Mouse (Mus musculus) monocyte, adult 2 months (primary cell): ENCODE data around the gene Fam124a.
"Not testable (repeated sequence)": the region's sequence is repeated elsewhere in the genome, so short reads cannot be mapped to it uniquely, and the experiment has no call there.

Experiments
- DNase-seq, 2 experiments: peaks; one replicate each; pipeline ENCODE4 v3.0.0; 2022; ENCODE audit warnings: low spot score in 2 of 2, low read depth in 1 of 2

Gene Fam124a

GRCm38 (mm10) chr14:62574906-62575305 lies 19.4 kb downstream of the Fam124a start:
- no peak for DNase-seq

DNA sequence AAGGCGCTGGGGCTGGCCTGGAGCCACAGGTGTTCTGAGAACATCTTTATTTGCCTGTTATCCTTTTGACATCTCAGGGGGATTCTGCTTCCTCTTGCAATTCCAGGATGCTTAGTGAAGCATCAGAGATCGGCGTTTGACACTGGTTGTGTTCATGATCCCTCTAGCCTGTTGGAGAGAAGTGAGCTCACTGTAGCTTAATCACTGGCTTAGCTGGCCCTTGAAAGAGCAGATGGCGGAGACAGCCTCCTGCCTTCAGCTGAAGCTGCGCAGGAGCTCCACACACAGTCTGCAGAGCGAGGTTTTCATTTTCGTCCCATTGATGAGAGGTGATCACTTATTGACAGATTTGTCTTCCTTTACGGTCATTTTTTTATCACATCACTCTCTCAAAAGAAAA lies 20.3 kb downstream of the Fam124a start:
- no peak for DNase-seq

DNA sequence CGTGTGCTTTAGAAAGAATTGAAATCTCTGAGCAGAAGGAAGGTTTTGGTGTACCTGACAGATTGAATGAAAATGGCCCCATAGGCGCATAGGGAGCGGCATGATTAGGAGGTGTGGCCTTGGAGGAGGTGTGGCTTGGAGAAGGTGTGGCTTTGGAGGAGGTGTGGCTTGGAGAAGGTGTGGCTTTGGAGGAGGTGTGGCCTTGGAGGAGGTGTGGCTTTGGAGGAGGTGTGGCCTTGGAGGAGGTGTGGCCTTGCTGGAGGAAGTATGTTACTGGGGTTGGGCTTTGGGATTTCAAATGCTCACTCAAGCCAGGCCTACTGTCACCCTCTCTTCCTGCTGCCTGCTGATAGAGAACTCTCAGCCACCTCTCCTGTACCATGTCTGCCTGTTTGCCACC lies 25.4 kb downstream of the Fam124a start:
- DNase-seq, result no peak

DNA sequence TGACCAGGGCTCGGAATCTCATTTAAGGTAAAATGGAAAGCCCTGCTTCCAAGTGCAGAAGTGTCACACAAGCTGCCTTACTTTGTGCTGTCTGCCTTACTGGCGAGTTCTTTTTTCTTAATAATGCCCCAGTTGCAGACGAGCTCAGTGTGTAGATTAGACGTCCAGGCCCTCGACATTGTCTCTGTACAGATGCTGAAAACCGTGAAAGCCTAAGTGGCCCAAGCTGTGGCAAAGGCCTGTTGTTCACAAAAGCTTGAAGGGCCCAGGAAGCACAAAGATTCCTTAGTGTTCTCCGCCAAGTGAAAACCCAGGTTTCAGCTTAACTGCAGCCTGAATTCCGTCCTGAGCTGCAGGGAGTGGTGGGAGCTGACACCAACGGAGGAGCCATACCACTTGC lies 26.2 kb downstream of the Fam124a start:
- no peak for DNase-seq

GRCm38 (mm10) chr14:62584637-62585036 lies 29.1 kb downstream of the Fam124a start:
- no peak for DNase-seq

GRCm38 (mm10) chr14:62585338-62585737 lies 29.8 kb downstream of the Fam124a start:
- no peak for DNase-seq

DNA sequence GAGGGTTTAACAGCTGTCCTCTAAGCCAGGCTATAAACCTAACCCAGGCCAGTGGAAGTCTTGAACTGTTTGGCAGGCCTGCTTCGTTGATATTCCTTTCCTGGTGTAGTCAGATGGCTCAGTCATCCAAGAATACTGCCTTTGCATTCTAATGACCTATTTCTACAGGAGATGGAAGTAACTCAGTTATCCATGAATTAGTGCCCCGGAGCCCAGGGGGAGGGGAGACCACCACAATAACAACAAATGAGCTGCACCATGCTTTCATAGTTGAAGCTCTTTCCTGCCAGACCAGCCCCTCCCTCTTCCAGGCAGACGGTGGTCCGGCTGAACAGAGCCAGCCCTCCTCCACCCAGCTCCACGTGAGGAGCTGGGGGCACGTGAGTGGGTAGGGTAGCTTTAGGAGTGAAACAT lies 44.6 kb downstream of the Fam124a start:
- DNase-seq, result no peak

DNA sequence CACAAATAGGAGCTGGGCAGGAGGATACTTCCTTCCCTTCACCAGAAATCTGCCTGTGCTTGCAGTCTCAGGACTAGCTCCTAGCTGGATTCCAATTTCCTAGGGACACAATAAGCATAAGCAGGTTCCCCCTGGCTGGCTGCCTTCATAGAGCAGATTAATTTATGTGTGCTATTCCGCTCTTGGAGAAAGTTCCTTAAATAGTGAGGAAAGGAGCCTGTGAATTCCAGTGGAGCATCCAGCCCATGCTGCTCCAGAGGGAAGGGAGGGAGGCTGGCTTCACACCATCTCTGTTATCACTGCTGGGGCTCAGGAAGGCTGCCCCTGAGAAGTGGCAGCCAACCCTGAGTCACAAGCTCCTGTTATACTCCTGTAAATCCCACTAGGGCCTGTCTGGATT lies 46.7 kb downstream of the Fam124a start:
- DNase-seq, result no peak

- DNase-seq, result no peak
Measured at GRCm38 (mm10) chr14:62602869-62603268, 47.3 kb downstream of the Fam124a start.

DNA sequence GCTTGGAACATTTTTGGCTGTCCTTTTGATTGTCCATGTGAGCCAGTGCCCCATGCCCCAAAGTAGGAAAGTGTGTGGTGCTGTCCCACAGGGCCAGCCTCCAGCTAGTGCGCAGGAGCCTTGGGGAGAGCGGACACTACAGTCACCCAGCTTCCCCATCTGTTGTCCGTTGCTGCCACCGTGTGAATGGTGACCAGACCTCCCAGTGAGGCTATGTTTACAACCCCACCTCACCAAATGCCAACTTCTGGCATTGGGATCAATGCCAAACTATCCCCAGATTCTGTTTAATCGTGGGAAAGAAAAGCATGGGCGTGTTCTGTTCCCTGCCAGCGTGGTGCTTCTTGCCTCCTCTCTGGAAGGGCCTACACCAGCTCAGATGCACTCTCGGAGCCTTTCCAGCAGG lies 52.3 kb downstream of the Fam124a start:
- DNase-seq, result no peak

- no peak for DNase-seq
Measured at GRCm38 (mm10) chr14:62609904-62610303, 54.4 kb downstream of the Fam124a start.

DNA sequence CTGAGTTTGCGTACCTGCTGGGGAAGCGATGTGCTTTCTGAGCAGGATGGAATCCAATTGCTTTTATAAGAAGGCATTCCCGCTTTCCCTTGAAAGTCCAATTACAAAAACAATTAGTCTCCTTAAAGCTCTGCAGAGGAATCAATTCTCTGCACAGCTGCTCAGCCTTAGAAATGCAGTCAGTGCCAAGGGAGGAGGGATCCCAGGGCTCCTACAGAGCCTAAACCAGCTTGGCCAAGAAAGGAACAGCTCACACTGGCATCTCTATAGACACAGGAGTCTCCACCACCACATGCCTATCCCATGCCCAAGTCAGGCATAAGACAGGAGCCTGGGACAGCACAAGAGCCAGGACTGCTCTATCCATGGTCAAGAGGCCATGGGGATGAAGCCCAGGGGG lies 66.9 kb downstream of the Fam124a start:
- DNase-seq, result no peak

DNA sequence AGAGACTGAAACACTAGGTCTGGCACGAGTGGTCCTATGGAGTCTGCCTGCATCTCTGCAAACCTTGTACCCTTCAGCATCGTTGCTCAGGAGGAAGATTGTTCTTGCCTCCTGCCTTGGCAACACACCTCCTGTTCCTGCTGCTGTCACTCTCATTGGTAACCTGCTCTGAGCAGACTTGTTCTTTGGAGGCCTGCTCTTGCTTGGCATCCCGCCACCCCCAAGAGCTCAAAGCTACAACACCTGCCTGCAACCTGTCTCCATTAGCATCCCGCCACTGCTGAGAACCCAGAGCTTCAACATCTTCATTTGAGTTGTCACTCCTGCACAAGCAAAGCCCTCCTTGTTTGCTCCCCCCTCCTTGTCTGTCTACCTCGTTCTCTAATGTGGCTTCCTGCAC lies 72.4 kb downstream of the Fam124a start:
- no peak for DNase-seq

DNA sequence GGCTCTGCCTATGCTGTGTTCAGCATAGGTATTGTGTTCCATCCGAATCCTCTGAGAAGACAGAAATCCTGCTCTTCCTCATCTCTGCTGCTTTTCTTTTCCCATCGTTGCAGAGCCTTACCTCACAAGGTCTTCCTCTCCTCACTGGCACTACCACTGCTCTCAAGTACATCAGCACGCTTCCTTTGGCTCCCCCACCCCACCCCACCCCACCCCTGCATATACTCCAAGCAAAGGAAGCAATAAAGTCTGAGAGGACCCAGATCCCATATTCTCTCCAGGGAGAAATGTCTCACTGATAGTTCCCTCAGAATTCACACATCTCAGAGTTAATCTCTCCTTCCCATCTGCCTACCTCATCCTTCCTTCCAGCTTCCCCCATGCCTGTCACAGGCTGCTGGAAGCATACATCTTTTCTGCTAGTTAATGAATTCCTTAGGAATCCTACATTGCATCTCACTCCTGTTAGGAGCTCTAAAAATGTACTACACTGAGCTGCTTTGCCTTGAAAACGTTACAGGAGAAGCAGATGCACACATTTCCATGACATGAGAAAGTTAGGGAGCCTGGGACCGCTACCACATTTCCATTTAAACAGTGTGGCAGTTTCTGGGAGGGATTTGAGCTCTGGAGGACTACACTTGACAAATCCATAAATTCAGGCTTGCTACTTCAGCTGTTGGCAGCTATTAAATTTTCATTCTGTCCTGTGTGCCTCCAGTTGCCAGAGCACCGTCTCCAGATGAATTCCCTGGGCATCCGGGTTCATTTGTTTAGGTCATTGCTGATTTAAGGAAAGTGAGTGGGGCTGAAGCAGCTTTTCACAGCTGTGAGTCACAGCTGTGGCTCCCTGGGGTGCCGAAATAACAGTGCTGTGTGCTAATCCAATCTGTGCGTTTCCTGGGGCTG lies 82.2 kb downstream of the Fam124a start:
- DNase-seq, result no peak

GRCm38 (mm10) chr14:62638345-62638702 lies 82.8 kb downstream of the Fam124a start:
- DNase-seq, result no peak

DNA sequence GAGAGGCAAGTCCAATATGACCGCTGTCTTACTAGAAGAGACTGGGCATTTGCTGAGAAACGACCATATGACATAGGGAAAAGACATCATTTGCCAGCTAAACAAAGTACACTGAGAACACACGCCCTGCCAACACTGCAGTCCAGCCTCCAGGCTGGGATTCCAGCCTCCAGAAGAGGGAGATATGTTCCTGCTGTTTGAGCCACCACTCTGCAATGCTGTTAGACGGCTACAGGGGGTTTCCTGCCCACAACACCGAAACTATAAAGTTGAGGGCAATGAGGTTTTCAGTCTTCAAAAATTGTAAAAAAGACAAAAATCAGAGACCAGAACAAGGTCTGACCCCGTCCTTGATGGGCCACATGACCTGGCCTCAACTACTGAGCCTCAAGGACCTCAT lies 83.6 kb downstream of the Fam124a start:
- DNase-seq, result no peak

GRCm38 (mm10) chr14:62639551-62639950 lies 84.0 kb downstream of the Fam124a start:
- no peak for DNase-seq

DNA sequence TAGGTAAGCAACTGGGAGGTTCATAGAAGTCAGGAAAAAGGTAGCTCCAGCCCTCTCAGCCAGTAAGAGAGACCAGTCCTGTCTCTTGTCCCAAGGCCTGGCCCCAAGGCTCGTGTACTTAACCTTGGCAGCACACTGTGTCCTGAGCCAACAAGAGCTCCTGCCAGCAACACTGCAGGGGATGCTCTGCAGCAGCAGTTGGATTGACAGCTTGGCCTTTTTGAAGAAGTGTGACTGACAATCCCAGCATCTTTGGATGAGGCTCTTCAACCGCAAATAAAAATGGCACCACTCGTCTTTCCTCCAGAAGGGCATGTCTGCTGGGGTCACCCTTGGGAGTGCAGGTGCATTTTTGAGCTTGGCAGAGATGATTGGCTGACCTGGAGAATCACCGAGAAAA lies 84.9 kb downstream of the Fam124a start:
- DNase-seq, result no peak

- DNase-seq, result not testable (repeated sequence)
Measured at GRCm38 (mm10) chr14:62642368-62642767, 86.8 kb downstream of the Fam124a start.

DNA sequence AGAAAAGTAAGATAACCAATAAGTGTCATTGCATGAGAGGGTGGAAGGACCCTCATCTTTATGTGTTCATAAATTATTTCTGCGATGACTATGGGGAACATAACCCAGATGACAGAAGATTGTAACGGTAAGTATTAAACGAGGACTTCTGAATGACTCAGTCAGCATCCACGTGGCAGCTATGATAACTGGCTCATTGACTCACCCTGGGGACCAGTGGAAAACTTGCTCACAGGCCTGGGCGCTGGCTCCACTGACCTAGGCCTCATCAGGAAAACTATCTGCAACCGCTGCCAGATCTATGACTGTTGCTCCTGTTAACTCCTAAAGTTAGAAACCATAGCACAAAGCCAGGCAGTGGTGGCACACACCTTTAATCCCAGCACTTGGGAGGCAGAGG lies 92.9 kb downstream of the Fam124a start:
- no peak for DNase-seq

GRCm38 (mm10) chr14:62650376-62650775 lies 94.8 kb downstream of the Fam124a start:
- no peak for DNase-seq

DNA sequence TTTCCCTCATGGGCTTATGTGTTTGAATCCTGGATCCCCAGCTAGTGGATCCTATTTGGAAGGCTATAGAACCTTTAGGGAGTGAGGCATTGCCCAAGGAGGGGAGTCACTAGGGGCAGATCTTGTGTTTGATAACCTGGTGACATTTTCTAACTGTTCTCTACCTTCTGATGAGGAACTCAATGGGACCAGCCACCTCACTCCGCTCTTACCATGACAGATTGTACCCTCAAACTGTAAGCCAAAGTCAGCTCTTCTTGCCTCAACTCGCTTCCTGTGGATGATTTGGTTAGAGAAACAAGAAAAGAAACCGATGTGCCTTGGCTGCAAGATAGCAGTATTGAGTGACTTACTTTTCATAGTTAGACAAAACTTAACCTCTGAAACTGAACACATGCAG lies 96.2 kb downstream of the Fam124a start:
- DNase-seq, result no peak

- DNase-seq, result no peak
Measured at GRCm38 (mm10) chr14:62655996-62656395, 100.5 kb downstream of the Fam124a start.
